Mouse (Mus musculus) thymus, adult 18-20 months (tissue): ENCODE measurements at regions not wholly inside any gene's neighbourhood (a gene's known extent, or its start where the extent isn't known, plus 50 kb on each side); places are given as distances from the start of the nearest gene placed in this dataset.

Experiments
- DNase-seq, 2 experiments: peaks; one replicate each; pipeline ENCODE4 v3.0.0; 2022; ENCODE audit warnings: mixed read lengths in 2 of 2

DNA sequence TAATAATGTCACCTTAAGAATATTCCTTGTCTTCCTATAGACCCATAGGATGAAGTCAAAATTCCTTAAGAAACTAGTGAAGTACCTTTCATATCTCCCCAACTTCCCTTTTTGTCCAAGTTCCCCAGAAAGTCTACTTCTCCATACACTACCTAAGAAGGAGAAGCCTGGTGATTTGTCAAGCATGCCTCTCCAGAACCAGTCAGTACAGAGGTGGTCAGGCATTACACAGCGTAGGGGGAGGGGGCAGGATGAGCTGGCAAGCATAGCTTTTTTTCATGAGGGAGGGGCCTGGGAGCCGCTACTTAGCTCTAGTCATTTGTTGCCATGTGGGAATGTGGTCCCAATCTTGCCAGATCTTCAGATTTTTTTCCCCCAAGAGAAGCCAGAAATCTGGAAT is 54.0 kb upstream of the Satb2 start:
- no peak for DNase-seq

DNA sequence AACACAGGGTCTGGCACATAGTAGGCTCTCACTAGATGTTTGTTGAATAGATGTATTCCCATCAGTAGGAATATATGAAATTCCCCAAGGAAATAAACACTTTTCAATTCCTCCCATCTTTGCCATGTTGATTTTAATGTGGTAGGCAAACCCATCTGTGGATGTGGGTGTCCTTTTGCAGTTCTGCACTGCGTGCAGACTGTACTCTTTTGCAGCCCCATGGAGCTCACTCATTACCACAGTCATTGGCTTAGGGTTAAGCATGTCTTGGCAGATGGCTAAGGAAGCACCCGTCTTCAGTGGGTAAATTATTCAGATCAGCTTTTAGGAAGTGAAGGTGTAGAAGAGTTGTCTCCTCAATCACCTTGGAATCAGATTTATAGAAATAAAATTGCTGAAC is 54.8 kb upstream of the Satb2 start:
- DNase-seq, result no peak

DNA sequence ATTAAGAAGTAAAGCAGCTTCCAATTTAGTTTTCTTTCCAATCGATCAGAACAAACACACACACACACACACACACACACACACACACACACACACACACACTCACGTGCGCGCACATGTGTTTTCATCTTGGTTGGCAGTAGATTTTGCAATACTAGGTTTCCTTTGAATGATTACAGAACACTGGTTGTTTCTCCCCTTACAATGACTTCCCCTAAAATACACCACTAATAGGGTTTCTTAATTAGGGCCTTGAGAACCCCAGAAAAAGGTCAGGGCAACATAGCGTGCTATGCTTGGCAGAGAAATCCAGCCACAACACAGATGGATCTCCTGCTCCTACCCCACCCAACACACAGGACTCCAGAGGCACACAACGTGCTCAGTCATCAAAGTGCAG is 56.0 kb upstream of the Satb2 start:
- no peak for DNase-seq

DNA sequence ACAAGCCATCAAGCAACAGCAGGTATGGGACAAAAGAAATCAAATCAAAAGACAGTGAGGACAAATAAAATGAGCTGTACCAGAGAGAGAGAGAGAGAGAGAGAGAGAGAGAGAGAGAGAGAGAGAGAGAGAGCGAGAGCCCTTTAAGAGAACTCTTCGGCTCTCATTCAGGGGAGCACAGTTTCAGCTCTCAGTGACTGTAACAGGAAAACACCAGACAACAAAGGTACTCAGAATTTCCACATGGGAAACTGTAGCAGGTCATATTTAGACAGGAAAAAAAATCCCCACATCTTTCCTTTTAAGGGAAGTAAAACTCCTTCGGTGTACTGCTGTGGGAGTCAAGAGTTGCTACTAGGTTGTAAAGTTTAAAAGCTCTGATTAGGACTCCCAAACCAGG is 57.9 kb upstream of the Satb2 start:
- no peak for DNase-seq

DNA sequence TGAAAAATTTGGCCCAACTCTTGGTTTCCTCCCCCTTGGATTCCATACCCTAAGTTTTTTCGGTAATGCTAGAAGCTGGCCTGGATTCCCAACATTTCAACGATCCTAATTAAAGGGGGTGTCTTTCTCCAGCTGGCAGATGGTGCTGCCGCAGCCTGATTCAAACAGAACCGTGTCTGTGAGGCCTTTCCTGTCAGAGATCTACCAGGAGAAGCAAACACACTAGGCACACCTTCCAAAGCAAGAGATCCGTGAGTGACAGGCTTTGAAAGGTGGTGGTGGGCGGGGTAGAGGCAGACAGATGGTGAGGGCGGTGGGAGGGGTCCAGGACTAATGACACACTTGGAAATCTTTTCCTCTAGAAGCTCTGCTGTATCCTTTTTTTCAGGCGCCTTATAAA is 61.8 kb upstream of the Satb2 start:
- DNase-seq, result no peak

DNA sequence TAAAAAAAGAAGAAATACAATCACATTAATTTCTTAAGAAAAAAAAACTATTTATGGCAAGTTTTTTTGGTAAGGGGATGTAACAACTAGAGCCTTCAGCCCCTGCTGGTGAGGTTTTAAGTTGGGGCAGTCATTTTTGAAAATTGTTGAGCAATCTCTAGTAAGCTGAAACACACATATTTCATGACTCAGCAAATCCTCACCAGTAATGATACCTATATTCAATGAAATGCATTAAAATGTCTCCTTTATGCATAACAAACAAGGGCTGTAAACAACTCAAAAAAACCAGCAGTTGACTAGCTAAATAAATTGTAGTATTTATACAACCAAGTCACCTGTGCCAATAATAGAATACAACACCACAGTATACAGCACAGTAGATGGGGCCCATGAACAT is 63.1 kb upstream of the Satb2 start:
- no peak for DNase-seq

DNA sequence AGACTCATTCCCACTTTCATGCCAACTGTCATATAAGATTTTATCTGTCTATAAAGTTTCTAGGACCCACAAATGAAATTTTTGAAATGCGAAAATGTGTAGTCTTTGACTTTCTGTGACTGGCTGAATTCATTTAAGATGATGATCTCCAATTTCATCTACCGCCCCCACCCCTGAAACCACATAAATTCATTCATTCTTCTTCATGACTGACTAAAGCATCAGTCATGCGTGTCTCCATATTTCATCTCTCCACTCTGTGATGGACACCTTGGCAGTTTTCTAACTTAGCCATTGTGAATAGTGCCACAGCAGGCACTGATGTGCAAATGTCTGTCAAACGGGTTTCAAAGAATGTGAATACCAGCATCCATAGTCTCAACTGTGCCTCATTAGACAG is 75.4 kb upstream of the Satb2 start:
- no peak for DNase-seq

DNA sequence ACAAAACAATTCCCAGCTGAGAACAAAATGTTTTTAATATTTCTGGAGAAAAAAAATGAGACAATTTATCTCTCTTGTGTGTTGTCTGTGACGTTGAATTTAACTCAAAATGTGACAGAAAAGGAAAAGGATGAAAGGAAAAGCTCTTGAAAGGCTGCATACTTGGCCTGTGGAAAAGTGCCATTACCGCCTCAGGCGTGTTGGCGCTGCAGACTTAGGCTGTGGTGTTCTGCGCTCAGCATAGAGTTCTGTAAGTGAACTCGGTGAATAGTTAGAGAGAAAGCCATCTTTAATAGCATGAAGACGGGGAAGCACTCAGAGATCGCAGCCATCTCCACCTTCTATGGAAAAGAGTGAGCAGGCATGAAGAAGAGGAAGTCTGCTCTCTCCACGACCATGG is 77.5 kb upstream of the Satb2 start:
- no peak for DNase-seq

DNA sequence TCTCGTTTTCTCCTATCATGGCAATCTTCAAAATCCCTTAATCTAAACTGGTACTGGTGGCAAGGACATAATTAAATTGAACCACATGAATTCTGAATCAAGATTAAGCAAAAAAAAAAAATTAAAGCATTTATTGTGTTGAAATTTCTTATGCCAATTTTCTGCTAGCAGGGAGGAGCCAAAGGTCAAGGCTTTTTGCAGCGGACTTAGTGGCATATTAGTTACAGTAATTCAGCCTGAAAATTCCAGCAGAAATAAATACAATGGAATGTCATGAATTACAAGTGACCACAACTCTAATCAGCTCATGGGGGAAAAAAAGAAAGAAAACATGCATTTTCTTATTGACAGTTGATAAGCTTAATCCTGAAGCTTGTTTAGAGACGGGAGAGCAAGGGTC is 80.8 kb upstream of the Satb2 start:
- DNase-seq, result no peak

DNA sequence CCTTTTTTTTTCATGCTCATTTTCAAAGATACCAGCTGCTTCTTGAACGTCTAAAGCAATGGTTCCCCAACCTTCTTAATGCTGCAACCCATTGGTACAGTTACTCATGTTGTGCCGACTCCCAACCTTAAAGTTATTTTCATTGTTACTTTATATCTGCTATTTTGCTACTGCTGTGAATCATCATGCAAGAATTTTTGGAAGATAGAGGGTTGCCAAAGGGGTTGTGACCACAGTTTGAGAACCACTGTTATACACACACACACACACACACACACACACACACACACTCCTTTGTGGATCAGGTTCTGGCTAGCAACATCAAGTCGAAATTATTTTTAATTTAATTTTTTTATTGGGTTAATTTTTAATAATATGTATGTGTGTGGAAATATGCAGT is 96.8 kb upstream of the Satb2 start:
- DNase-seq, result no peak

DNA sequence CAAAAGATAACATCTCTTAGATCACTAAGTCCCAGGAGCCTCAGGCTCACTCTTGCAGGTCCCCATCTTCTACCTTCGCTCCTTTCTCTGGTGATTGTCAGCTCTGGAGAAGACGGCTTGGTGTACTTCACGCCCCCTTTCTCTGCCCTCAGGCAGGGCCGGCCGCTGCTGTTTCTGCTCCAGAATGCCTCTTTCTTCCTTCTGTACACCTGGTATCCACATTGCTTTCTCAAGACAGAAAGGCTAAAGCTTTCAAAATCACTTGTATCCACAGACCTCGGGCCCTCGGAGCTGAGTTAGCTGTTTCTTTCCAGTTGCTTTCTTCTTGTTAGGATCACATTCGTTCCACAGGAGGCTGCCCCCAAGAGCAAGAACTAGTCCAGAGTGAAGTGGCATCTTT is 98.2 kb upstream of the Satb2 start:
- no peak for DNase-seq

DNA sequence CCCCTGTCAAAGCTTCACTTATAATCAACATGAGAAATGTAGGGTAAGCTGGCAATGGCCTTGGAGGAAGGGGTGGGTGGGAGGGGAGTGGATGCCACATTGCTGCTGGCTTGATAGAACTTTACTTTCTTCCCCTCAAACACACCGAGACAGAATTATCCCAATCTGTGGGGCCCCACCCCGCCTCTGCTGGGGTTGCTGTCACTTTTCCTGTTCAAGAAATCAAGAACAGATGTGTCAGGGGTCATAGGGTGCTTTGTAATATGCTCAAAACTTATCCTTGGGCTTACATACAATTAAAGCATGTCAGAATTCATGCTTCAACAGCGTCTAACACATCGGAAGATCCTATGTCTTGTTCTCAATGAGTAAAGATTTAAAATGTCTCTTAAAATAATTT is 101.9 kb upstream of the Satb2 start:
- no peak for DNase-seq

DNA sequence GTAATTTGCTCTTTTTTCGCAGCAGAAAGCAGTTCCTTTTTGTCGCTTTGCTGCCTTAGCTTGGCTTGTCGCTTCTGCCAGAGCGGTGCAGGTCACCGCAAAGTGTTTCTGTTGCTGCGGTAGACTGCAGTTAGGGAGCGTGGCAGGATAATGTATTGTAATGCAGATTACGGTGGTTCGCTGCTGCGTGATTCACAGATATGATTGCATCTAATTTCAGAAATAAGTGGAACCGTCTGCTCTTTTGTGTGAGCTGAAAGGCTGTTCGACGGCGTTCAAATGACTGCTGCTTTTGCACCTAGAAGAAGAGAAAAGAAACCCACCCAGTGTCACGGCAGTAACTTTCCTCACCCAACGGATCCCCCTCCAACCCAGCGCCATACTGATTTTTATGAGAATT is 104.7 kb upstream of the Satb2 start:
- no peak for DNase-seq

DNA sequence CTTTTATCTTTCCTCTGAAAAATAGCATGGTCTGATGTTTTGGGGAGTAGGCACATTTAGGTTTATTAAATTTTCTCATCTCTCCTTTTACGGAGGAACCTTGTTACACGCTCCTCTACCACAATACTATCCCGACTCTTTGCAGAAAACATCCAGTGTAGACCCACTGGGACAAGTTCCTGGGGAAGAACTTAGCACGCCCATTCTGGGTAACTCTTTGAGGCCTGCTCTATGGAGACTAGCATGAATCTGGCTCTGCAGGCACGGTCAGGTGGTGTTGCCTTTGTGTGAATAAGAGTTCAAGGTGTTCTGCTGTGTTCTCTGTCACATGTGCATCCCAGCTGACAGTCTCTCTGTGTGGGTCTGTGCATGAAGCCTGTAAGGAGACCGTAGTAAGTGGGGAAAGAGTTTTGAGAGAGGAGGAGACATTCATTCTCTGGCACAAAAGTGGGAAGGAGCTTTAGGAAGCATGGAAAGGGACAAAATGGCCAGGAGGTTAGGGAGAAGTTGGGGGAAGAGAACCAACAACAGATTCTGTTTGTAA is 105.2 kb upstream of the Satb2 start:
- DNase-seq, result no peak

DNA sequence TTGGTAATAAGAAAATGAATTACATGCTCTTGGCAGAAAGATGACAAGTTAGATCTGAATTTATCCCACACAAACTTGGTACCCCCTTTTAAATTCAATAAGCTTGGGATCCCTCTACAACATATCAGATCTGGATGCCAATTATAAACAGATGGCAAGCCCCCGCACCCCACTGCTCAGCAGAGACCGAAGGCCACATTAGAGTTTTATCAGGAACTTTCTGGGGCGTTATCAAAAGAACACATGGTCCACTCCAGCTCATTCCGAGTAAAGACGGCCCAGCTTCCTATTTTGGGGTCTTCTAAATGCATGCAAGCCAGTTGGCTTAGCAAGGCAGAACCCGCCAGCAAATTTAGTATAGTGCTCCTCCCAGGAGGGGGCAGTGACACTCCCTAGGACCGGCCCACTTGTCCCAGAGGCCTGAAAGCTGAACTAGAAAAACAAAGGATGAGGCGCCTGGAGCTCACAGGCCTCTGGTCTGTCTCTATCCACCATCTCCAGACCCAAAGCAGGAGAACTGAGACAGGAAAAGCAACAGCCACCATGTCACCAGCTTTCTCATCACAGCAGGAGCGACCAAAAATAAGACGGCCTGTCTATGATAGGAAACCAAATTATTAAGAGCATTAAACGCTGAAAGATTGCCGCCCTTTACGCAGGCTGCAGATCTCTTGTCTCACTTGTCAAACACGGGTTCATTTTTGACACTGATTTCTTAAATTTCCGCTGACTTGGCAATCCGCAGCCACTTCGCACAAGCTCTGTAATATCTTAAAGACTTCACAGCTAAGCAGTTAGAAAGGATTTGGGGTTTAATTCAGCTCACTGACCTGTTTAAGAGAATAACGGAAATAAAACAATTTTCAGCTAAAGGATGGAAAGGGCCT is 117.2 kb upstream of the Satb2 start:
- DNase-seq, result no peak

DNA sequence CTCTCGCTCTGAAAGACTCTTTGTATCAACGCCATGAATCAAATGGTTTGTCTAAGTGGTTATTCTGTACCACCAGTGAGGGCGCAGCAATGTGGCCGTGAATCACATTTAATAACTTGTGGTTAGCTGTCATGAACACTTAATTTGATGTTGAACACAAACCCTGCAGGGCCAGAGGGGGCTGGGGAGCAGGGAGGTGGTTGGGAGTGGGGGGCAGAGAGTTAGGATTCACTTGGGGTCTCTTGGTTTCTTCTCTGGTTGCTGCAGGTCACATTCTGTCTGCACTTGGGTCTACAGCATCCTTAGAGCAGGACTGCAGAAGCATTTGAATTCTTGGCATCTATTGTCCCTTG is 117.8 kb upstream of the Satb2 start:
- no peak for DNase-seq

DNA sequence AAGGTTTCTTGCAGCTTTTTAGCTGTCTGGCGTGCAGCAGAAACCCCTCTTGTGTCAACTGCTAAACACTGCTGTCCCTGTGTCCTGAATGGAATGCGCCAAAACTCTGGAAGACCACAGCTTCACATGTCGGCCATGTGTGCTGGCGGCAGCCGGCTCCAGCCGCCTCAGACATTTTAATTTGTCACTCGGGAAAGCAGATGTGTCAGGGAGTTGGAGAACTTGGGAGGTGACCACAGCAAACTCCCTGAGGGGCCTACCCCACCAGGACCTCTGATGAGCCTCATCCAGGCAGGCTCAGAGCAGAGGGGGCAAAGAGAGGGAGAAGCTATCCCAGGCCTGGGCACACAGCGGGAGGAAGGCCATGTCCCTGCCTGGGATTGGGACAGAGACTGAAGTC is 118.3 kb upstream of the Satb2 start:
- no peak for DNase-seq

DNA sequence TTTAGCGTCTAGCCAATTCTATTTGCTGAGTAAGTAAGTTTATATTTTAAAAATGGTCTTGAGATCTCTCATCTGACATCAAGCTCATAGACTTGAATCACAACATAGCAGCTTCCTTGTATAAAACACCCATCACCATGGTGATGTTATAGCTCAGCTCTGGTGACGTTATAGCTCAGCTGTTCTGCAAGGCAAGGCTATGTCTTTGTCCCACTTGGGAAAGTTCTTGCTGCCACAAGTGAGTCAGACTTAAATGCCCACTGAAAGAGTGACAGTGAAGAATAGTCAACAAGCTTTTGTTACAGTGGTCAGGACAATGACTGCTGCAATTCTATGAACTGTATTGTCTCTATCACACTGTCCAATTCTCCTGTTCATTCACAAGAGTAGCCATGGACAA is 122.2 kb upstream of the Satb2 start:
- no peak for DNase-seq

DNA sequence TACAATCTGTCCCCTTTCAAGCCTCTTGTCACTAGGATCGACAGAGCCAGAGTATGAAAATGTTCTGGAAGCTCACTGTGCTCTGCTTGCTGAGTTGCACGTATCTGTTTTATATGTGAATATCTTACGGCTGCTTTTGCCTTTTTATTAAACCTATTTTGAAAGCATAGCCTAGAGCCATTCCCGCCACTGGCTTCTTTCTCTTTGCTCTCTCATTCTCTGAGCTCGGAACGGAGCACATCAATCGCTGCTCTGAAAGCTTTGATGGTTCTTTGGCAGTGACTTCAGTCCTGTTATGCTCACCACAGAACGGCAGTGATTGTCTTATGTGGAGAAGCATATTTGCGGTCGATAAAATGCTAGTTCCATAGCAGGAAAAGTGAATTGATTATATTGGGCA is 128.9 kb upstream of the Satb2 start:
- DNase-seq, result no peak

DNA sequence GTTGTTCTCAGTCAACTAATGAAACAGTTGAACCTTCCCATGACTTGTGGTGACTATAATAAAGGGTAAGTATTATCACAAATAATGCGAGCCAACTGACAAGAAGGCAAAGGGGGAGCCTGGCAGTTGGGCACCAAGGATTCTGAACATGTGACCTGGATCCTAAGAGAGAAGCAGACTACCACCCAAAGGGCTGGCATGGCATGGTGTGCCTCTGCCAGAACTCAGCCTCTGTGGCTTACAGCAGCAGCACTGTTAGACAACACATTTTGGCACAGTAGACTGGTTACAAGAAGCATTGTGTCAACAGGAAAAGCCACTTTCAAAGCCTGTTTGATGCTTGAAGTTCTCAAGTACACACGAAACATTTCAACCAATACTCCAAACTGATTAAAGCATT is 142.2 kb upstream of the Satb2 start:
- DNase-seq, result no peak

DNA sequence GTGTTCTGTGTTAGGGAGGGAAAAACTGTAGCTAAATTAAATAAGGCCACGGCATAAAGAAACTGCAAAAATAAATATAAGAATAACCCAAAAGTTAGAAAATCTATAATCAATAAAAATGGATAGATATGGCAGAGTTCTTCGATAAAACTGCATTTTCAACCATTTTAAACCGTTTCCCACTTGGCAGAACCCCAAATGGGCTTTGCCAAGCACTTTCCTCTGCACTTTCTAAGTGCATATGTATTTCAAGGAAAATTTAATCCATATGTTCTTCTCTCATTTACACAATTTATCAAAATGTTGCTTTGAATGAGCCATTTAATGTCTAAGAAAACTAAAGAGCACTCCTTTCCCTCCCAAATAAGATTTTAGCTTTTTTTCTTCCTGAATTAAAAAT is 165.7 kb upstream of the Satb2 start:
- DNase-seq, result no peak

DNA sequence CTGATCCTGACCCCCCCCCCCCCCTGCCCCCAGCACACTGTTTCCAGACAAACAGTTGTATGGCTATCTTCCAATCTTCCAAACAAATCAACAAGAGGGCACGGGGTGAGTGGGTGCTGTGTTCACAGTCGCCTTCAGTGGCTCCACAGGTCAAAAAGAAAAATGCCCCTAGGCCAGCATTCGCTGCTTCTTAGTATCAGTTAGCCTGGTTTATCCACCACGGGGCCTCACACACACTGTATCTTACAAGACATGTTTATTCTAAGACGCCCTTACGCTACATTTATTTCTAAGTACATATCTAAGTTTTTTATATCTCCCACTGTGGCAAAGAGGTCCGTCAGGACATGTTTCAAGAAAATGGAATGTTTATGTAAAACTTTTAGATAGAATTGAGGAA is 177.4 kb upstream of the Satb2 start:
- DNase-seq, result no peak

DNA sequence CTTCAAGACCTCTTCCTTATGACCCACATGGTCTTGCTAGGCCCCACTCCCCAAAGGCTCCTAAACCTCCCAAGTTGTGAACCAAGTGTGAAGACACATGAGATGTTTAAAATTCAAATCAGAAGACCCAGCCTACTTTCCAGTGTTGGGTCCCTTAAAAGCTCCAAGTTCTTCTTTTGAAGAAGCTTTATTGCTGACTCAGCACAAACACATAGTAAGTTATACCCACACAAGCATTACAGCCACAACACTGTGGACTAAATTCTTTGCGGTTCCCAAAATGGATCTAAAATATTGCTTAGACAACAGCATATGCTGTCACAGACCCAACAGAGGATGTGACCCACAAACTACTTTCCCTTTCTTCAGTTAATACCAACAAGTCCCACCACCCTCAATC is 186.0 kb upstream of the Satb2 start:
- DNase-seq, result no peak

DNA sequence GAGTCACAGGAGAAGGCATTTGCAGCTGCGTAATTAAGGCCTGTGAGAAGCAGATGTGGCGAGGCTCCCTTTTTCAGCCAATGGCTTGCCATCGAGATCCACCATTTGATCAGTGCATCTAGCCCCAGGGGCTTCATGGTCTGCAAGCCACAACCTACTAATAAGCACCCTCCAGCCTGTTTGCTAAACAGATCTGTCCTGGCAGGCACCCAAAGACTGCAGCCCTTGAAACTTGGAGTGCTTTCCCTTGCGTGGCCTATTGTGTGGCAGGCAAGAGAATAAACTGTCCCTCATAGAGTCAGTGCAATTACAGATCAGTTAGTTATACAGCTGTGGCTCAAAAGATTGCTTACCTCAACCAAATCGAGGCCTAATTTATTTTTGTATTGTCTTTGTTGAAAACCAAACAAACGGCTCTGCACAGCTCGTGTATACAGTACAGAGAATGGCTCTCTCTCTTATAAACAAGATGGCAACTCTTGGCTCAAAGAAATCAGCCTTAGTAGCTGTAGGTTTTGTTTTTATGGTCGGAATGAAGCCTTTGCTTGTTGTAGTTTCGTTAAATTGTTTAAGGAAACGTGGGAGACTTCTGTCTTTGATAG is 195.9 kb upstream of the Satb2 start:
- DNase-seq, result no peak

DNA sequence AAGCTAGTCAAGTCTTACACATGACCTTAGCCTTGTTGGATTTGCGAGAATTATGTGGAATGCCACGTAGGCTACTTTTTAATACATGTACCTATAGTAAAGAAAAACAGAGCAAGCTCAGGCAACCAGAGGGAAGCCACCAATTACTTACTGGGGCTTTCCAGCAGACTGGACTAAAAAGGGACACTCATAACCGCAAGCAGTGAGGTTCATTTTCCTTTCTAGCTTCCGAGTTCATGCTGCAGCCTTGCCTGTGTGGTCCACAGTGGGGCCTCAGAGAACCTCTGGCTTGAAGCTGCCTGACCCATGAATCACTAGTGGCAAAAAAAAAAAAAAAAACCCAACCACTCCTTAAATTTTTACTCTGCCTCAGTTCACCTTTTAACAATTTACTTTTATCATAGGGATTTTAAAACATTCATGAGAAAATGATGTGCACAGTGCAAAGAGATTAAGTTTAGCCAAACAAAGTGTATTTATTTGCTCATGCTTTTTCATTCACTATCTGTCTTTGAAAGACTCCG is 188.6 kb upstream of the 1700066M21Rik start:
- no peak for DNase-seq
